Mouse (Mus musculus) lung, postnatal 25 days (tissue): ENCODE measurements around the gene Cd3e.
A peak's percentile ranks its signal among the peaks of the same experiment; 100 is the strongest.
"Not testable (repeated sequence)": the region's sequence is repeated elsewhere in the genome, so short reads cannot be mapped to it uniquely, and the experiment has no call there.

Source experiments
- DNase-seq: peaks from one replicate; pipeline ENCODE4 v3.0.0; 2022; ENCODE audit warnings: low spot score

Cd3e gene

DNA sequence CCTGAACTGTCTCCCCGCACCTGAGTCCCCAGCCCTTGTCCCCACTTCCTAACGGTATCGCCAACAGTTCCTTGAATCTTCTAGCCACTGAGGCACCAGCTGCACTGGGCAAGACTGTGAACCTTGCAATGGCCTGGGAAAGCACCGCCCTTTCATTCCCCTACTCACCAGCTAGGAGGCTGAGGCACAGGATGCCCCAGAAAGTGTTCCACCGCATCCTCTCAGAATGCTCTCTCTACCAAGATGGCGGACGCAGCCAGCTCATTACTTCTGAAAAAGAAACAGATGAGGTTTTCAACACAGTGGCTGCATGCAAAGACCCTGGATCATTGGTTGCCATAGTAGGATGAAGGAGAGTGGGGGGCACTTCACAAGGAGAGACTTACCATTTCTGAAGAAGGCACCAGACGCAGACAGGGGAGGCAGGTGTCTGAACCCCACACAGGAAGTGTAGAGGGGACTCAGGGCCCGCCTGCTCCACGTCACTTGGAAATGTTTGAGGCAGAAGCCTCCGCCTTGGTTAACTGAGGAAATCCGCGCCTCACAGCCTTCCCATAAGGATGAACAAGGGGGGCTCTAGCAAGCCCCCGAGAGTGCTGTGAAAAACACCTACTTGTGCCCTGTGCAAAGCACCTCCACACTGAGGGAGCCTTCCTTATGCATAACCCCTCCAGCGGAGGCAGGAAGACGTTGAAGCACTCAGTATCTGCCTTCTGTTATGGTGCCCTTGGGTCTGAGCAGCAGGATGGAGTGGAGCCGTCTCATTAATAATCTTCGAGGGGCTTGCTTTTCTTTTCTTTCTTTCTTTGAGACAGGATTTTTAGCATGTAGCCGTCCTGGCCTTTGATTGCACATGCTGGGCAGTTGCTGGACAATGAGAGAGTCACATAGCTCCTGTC lies at the start of gene Cd3e:
TSS of gene Cd3e (minus strand) at position 448 of the 899 bp plus-strand sequence.
- no peak for DNase-seq

DNA sequence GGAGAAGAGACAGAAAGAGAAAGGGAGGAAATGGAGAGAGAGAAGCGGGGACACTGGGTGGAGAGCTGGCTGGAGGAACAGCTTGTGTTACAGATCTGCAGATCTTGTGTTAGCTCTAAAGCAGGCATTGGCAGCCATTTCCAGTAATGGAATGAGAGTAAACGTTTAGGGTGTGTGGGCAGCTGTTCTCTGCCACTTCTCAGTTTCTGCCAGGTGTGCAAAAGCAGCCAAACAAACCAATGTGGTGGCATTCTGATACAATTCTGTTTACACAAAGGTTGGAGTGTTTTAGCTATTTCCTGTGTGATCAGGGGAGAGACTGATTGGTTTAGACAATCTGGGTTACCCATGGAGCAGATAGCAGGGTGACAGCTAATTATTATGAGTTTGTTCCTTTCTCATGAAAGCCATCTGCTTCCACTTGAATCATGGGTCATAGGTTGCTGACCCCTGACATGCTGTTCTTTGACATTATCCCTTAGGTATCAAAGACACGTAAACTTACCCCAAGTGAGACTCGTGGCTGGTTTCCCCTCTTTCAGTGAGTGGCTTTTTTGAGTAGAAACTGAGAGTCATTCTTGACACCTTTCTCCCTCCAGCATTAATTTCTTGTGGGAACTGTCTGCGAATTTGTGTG lies 49.0 kb upstream of the Cd3e start:
- no peak for DNase-seq

GRCm38 (mm10) chr9:45055082-45055713 lies 45.8 kb upstream of the Cd3e start, which contains the start of gene Mpzl3:
Gene Mpzl3 (plus strand): TSS chr9:45055186.
- DNase-seq = peak; percentile 79

GRCm38 (mm10) chr9:45050301-45050700 lies 40.9 kb upstream of the Cd3e start:
- no peak for DNase-seq

DNA sequence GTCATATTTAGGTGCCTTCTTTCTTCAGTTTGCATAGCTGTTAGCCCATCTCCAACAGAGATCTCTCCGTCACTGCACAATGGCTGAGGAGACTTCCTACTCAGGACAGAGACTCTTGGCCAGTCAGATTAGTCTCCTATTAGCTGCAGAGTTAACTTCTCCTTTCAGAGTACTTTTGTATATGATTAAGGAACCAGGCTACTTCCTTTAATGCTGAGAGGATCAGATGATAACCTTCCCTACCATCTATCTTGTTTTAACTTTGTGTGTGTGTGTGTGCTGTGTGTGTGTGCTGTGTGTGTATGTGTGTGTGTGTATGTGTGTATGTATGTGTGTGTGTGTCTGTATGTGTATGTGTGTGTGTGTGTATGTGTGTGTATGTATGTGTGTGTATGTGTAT lies 40.3 kb upstream of the Cd3e start:
- DNase-seq = no peak

- no peak for DNase-seq
Observed at GRCm38 (mm10) chr9:45048511-45048910, 39.1 kb upstream of the Cd3e start.

GRCm38 (mm10) chr9:45046973-45047372 lies 37.5 kb upstream of the Cd3e start:
- no peak for DNase-seq

DNA sequence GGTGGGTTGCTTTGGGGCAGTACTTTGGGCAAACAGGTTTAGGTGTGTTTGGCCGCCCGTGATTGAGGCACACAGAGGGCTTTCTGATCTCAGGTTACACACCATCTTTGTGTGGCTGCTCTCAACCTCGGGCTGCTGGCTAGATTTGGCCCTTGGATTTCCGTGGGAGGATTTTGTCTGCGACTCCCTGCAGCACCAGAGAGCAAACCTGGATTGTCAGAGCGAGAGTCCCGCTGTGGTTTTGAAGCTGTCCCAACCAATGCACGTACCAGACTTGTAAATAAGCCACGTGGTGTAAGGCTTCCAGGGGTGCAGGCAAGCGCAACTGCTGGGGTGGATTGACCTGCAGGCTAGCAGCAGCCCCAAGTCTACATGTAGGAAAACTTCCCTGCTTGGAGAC lies 33.5 kb upstream of the Cd3e start:
- DNase-seq = no peak

- DNase-seq = peak; percentile 71
Observed at GRCm38 (mm10) chr9:45042056-45042720, 32.8 kb upstream of the Cd3e start.

DNA sequence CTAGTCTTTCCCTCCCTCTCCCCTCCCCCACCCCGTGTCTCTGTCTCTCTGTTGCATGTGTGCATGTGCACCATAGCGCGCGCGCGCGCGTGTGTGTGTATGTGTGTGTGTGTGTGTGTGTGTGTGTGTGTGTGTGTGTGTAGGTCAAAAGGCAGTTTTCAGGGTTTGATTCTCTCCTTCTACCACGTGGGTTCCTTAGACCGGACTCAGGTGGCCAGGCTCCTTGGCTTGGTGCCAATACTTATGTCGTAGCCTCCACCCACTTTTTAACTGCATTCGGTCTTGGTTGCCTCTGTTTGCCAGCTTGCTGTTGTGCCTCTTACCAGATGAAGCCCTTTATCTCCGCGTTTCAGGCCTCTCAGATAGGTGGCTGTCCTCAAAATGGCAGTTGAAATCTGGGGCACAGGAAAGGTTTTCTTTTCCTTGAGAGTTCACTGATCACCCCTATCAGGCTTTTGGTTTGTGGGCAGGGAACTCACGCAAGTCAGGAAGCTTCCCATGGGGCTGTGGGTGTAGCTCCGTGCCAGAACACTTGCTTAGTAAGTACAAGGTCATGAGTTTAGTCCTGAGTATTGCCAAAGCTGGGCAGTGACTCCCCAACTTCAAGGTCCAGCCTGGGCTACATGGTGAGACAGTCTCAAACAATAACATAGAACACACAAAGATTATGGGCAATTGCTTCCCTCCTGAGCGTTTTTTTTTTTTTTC lies 31.9 kb upstream of the Cd3e start:
- no peak for DNase-seq

DNA sequence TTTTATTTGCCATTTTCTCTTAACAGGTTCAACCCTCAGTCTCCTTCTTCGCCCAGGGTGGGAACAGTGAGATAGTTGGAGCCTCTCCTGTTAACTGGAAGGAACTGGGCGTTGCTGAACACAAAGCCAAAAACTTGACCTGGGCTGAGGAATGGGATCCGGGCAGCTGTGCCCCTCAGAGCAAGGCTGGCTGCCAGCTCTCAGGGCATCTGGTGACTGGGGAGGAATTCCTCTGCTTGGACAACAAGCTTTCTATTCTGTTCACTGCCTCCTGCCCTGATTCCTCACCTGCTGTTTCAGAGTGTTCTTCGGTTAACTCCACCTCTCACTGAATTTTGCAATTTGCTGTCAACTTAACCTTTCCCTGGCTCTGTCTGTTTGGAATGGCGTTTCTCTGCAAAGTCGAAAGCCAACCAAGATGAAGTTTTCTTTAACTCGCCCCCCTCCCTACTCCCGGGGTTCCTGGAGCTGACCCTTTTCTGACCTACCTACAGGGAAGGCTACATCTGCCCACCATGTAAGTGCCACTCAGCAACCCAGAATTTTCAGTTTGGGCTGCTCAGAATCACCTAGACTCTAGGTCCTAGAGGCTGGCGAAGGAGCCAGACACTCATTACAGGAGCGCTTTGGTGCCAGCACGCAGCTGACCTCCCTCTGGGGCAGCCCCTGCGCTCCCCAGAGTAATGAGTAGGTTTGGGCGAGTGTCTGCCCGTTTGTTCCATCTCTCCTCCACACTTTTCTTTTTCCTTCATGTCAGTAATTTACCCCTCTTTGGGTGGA lies 30.8 kb upstream of the Cd3e start:
- no peak for DNase-seq

DNA sequence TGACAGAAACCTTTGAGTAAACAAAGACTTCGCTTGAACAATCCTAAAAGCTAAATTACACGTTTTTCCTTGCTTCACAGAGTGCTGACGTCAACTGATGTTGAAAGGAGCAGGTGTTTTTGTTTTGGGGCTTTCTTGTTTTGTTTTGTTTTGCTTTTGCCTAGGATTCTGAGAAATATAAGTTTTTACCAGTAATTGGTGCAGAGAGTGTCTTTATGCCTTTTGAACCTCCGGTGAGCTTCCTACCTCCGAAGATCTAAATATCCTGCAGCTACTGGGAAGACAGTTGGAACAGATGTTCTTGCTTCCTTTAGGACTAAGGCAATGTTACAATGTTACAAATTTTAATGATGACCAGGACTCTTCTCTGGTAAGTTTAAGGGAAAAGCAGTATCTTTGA lies 30.1 kb upstream of the Cd3e start, which contains the start of gene Mpzl2:
TSS of gene Mpzl2 (plus strand) at position 301 of the 400 bp plus-strand sequence.
- DNase-seq = no peak

GRCm38 (mm10) chr9:45037803-45038202 lies 28.4 kb upstream of the Cd3e start:
- not testable (repeated sequence) for DNase-seq

- DNase-seq = no peak
Observed at GRCm38 (mm10) chr9:45034526-45034925, 25.1 kb upstream of the Cd3e start.

- DNase-seq = no peak
Observed at GRCm38 (mm10) chr9:45032261-45032660, 22.8 kb upstream of the Cd3e start.

DNA sequence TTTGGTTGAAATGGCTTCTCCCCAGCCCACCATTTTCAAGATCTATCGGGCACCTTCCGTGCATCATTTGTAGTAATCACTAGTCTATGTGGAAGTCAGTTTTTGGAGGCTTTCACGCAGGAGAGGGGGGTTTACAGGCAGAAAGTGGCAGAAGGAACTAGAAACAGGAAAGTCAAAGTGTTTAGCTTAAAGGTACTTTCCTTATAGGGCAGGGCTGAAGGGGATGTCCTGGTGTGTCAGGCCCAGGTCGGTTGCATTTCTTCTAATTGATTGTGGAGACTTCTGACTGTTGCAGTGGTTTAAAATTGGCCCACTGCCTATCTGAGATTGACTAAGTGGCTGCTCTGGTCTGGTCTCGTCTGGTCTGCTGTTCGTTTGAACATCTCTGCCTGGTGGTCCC lies 20.9 kb upstream of the Cd3e start:
- no peak for DNase-seq

DNA sequence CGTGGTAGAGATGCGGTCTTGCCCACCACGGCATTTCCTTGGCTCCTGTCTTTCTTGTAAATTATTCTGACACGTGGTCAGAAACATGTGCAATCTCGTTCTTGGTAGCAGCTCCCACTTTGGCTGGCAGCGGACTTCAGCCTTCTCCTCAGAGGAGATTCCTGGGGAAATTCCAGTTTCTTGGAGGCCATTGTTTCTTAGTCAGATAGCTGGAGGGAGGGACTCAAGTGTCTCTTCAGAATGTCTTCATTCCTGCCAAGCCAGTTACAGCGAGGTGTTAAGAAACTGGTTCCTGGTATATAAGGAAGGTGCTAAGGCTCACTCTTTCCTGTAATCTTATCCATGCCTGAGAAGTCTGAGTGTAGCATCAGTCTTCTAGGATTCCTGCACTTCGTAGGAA lies 17.9 kb upstream of the Cd3e start:
- DNase-seq = no peak

DNA sequence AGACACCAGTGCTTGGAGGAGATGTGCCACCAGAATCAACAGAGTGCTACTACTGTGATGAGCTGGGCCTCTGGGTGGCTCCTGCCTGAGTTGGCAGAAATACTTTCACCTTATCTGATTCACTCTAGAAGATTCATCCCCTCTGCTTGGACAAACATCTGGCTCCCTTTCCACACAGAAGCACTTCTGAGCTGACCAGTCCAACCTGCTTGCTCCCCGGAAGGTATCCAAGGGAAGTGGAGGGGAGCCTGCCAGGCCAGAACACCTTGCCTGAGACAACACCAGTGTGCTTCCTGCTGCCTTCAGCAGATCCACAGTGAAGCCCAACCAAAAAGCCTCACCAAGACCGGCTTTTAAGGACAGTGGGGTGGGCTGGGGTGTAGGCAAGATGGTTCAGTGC lies 14.8 kb upstream of the Cd3e start:
- no peak for DNase-seq

DNA sequence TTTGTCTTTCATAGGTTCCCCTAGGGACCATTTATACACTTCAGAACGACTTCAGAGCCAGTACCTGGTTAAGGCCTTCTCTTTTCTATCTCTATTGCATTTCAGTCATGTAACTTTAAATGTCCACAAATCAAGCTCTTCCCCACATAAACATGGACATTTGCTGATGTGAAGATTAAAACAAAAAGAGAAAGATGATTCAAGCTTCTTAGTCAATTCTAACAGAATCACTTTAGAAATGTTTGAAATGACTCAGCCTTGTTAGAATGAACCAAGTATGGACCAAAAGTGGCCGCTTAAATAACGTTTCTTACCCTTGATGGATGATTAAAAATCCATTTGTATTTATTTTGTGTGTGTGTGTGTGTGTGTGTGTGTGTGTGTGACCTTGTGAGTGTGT lies 14.2 kb upstream of the Cd3e start:
- no peak for DNase-seq

- peak; percentile 65 for DNase-seq
Observed at GRCm38 (mm10) chr9:45022800-45023199, 13.4 kb upstream of the Cd3e start.

- DNase-seq = no peak
Observed at GRCm38 (mm10) chr9:45018031-45018430, 8.6 kb upstream of the Cd3e start.
